Comparison of ENCODE assay signal across 34 mouse cellular contexts in the genomic region with DNA sequence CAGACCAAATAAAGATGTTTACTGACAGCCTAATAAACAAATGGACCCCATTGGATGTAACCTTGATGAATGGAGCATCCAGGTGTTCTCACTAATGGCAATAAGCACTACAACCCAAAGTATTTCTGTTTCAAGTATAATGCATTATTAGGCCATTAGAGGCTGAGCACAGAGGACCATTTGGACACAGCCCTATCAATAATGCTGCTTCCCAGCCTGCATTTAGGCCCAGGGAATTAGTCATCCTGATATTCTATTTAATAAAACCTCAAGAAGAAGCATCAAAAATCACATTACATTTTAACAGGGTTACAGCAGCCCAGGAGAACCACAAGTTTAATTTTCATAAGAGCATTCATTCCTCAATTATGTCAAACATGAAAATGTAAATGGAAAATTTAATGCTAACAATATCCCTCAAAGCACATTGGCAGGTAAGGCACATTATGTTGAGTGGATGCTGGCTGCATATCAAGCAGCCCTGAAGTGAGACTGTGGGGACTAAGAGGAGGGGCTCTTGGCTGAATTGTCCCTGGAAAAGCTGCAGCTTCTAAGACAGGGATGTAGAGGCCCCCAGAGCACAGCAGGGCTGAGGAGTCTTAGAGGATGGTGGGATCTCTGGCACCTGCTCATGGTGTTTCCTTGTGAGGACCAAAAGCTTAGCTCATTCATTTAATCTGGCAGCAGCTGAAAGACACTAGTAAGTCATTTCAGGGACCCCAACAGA. TPM values are rescaled to one million over a fixed set of nuclear protein-coding genes. Genes with fewer than 3 reads are reported as not detected.
A peak's percentile ranks its signal among the peaks of the same experiment; 100 is the strongest.
DNase-seq lines count a peak whose midpoint lies in the region; ATAC-seq lines count a peak whose summit lies in the region.
"Had no signal": no experiment of that assay in that cellular context is flagged by ENCODE, and none has a peak within 500 bp of the region (broad histone marks: within the 10 kb centered on the region; RNA-seq: fewer than 3 reads in every experiment).

No protein-coding gene starts in this region.

- H3K9me3 ChIP-seq in forebrain, embryonic 16.5 days (ENCODE audit: control insufficient read depth, low read length): no peaks in the 10 kb centered on the region
- H3K9me3 ChIP-seq in forebrain, embryonic 13.5 days (replicated peaks): no peaks in the 10 kb centered on the region
- H3K9me3 ChIP-seq in midbrain, embryonic 14.5 days (ENCODE audit: control insufficient read depth, low read length): no peaks in the 10 kb centered on the region
- H3K9me3 ChIP-seq in midbrain, embryonic 16.5 days (replicated peaks; ENCODE audit: control insufficient read depth, low read length, poor library complexity, severe bottlenecking): no peaks in the 10 kb centered on the region
- no peaks in the 10 kb centered on the region for H3K9me3 ChIP-seq in hindbrain, embryonic 15.5 days
- H3K9me3 ChIP-seq: embryonic facial prominence, embryonic 10.5 days had no signal

- ATAC-seq in forebrain, embryonic 16.5 days: peak; percentile 67; the same call in 1 of the 2 replicates
- no peak for ATAC-seq in forebrain, embryonic 13.5 days
- ATAC-seq in midbrain, embryonic 14.5 days (ENCODE audit: low FRiP score, low TSS enrichment): no peak
- no peak for ATAC-seq in midbrain, embryonic 16.5 days
- ATAC-seq in hindbrain, embryonic 15.5 days (ENCODE audit: low FRiP score, low read depth): peak; percentile 71; the same call in 1 of the 2 replicates
- ATAC-seq: CD4-positive, CD25-positive, alpha-beta regulatory T cell, adult 4 months; intestine, embryonic 16.5 days had no signal

- no peaks in the 10 kb centered on the region for H3K36me3 ChIP-seq in forebrain, embryonic 16.5 days (ENCODE audit: control insufficient read depth, insufficient read depth)
- H3K36me3 ChIP-seq in forebrain, embryonic 13.5 days (ENCODE audit: poor library complexity, severe bottlenecking): no peaks in the 10 kb centered on the region
- no peaks in the 10 kb centered on the region for H3K36me3 ChIP-seq in midbrain, embryonic 14.5 days (ENCODE audit: control insufficient read depth, insufficient read depth, low read length)
- no peaks in the 10 kb centered on the region for H3K36me3 ChIP-seq in midbrain, embryonic 16.5 days (ENCODE audit: control insufficient read depth, insufficient read depth, low read length)
- H3K36me3 ChIP-seq in hindbrain, embryonic 15.5 days: no peaks in the 10 kb centered on the region
- H3K36me3 ChIP-seq: embryonic facial prominence, embryonic 10.5 days had no signal

- H3K4me3 ChIP-seq in forebrain, embryonic 16.5 days (replicated peaks; ENCODE audit: low read length): no peak overlapping the region
- H3K4me3 ChIP-seq in forebrain, embryonic 13.5 days: no peak overlapping the region
- H3K4me3 ChIP-seq in midbrain, embryonic 14.5 days (replicated peaks; ENCODE audit: low read depth, low read length): no peak overlapping the region
- no peak overlapping the region for H3K4me3 ChIP-seq in midbrain, embryonic 16.5 days (ENCODE audit: low read depth, low read length)
- no peak overlapping the region for H3K4me3 ChIP-seq in hindbrain, embryonic 15.5 days
- H3K4me3 ChIP-seq: embryonic facial prominence, embryonic 10.5 days had no signal

- no peak overlapping the region for H3K4me2 ChIP-seq in forebrain, embryonic 16.5 days (ENCODE audit: low read length)
- no peak overlapping the region for H3K4me2 ChIP-seq in forebrain, embryonic 13.5 days
- no peak overlapping the region for H3K4me2 ChIP-seq in midbrain, embryonic 14.5 days (ENCODE audit: low read length)
- no peak overlapping the region for H3K4me2 ChIP-seq in midbrain, embryonic 16.5 days (ENCODE audit: low read length)
- H3K4me2 ChIP-seq in hindbrain, embryonic 15.5 days: no peak overlapping the region

- peak; percentile 30 for DNase-seq in midbrain, embryonic 14.5 days
- no peak for DNase-seq in thymus, postnatal 4 days
- no peak for DNase-seq in adrenal gland, postnatal 25 days
- DNase-seq: adrenal gland, postnatal 36 days; cerebellum, adult 11 months; cerebellum, adult 9-11 months; gastrocnemius, postnatal 36 days; kidney, adult 9 months; kidney, postnatal 14 days; layer of hippocampus, postnatal 36 days; lung, postnatal 4 days; thymus, adult 2 months had no signal

- no peaks in the 10 kb centered on the region for H3K27me3 ChIP-seq in forebrain, embryonic 16.5 days (replicated peaks; ENCODE audit: control insufficient read depth, insufficient read depth, low read length)
- no peaks in the 10 kb centered on the region for H3K27me3 ChIP-seq in forebrain, embryonic 13.5 days
- no peaks in the 10 kb centered on the region for H3K27me3 ChIP-seq in midbrain, embryonic 14.5 days (ENCODE audit: control insufficient read depth, insufficient read depth, low read length)
- H3K27me3 ChIP-seq in midbrain, embryonic 16.5 days (ENCODE audit: control insufficient read depth, insufficient read depth, low read depth, low read length): no peaks in the 10 kb centered on the region
- no peaks in the 10 kb centered on the region for H3K27me3 ChIP-seq in hindbrain, embryonic 15.5 days

- H3K9ac ChIP-seq in forebrain, embryonic 16.5 days (replicated peaks; ENCODE audit: low read depth, low read length): no peak overlapping the region
- H3K9ac ChIP-seq in forebrain, embryonic 13.5 days: no peak overlapping the region
- H3K9ac ChIP-seq in midbrain, embryonic 14.5 days (replicated peaks; ENCODE audit: low read length): no peak overlapping the region
- H3K9ac ChIP-seq in midbrain, embryonic 16.5 days (ENCODE audit: low read depth, low read length): no peak overlapping the region
- no peak overlapping the region for H3K9ac ChIP-seq in hindbrain, embryonic 15.5 days

- H3K4me1 ChIP-seq in forebrain, embryonic 16.5 days (replicated peaks; ENCODE audit: control insufficient read depth, insufficient read depth, low read length): peaks cover 5% of the 10 kb centered on the region
- H3K4me1 ChIP-seq in forebrain, embryonic 13.5 days: no peaks in the 10 kb centered on the region
- H3K4me1 ChIP-seq in midbrain, embryonic 14.5 days (ENCODE audit: control insufficient read depth, insufficient read depth, low read length): no peaks in the 10 kb centered on the region
- no peaks in the 10 kb centered on the region for H3K4me1 ChIP-seq in midbrain, embryonic 16.5 days (ENCODE audit: control insufficient read depth, insufficient read depth, low read length)
- peaks cover 3% of the 10 kb centered on the region for H3K4me1 ChIP-seq in hindbrain, embryonic 15.5 days (replicated peaks)

- H3K27ac ChIP-seq in forebrain, embryonic 16.5 days (ENCODE audit: low read length): no peak overlapping the region
- no peak overlapping the region for H3K27ac ChIP-seq in forebrain, embryonic 13.5 days
- no peak overlapping the region for H3K27ac ChIP-seq in midbrain, embryonic 14.5 days (replicated peaks; ENCODE audit: low read depth, low read length)
- no peak overlapping the region for H3K27ac ChIP-seq in midbrain, embryonic 16.5 days (ENCODE audit: low read length)
- no peak overlapping the region for H3K27ac ChIP-seq in hindbrain, embryonic 15.5 days (replicated peaks)
- H3K27ac ChIP-seq: embryonic facial prominence, embryonic 10.5 days had no signal

RNA-seq across cellular contexts. Expression of gene Gm10181, which starts 33.4 kb away (rescaled TPM):
- not detected in 2 replicates for polyA plus RNA-seq in forebrain, embryonic 16.5 days (2015; fragmentation: Nextera tagmentation; extraction: Ambion mirVana)
- polyA plus RNA-seq in forebrain, embryonic 13.5 days (2015; fragmentation: Nextera tagmentation; extraction: Ambion mirVana): not detected in 2 replicates
- polyA plus RNA-seq in midbrain, embryonic 14.5 days (2014; fragmentation: Nextera tagmentation; extraction: Ambion mirVana): not detected in 2 replicates
- polyA plus RNA-seq in midbrain, embryonic 16.5 days (2015; fragmentation: Nextera tagmentation; extraction: Ambion mirVana): not detected in 2 replicates
- polyA plus RNA-seq in hindbrain, embryonic 15.5 days (2015; fragmentation: Nextera tagmentation; extraction: Ambion mirVana): not detected in 2 replicates
- total RNA-seq in adrenal gland, postnatal 25 days (2021): not detected in 2 replicates
- total RNA-seq: adrenal gland, postnatal 36 days; gastrocnemius, adult 18-20 months; gastrocnemius, postnatal 36 days; heart, adult 8-10 months; hematopoietic stem cell, adult 5-6 weeks; layer of hippocampus, adult 8-10 months; layer of hippocampus, postnatal 36 days; left cerebral cortex, postnatal 10 days; liver, adult 2 months; megakaryocyte-erythroid progenitor cell, adult 5-6 weeks; neutrophil, adult 5-6 weeks had no signal
- polyA plus RNA-seq: CD4-positive, CD25-positive, alpha-beta regulatory T cell, adult 4 months; cortical plate, adult 2 months; embryonic facial prominence, embryonic 10.5 days; heart, embryonic 16.5 days; intestine, embryonic 16.5 days; limb, embryonic 11.5 days; liver, adult 2 months; liver, embryonic 16.5 days; lung, embryonic 16.5 days; small intestine, adult 2 months; stomach, embryonic 16.5 days; thymus, adult 2 months had no signal

Comparison
In these comparisons a context has a peak if more than half of its experiments do, and no peak if none do; other contexts are left out.
1. ATAC-seq: peak in forebrain, embryonic 16.5 days (single experiment) and hindbrain, embryonic 15.5 days (single experiment); none in forebrain, embryonic 13.5 days (single experiment), midbrain, embryonic 14.5 days (single experiment) and midbrain, embryonic 16.5 days (single experiment).